Mouse (Mus musculus): ENCODE data around the gene Enah. TPM values are rescaled to one million over a fixed set of nuclear protein-coding genes. Genes with fewer than 3 reads are reported as not detected.

The Enah gene
- polyA plus RNA-seq, 1 experiment from 2014 or later: 7.6 TPM

DNA sequence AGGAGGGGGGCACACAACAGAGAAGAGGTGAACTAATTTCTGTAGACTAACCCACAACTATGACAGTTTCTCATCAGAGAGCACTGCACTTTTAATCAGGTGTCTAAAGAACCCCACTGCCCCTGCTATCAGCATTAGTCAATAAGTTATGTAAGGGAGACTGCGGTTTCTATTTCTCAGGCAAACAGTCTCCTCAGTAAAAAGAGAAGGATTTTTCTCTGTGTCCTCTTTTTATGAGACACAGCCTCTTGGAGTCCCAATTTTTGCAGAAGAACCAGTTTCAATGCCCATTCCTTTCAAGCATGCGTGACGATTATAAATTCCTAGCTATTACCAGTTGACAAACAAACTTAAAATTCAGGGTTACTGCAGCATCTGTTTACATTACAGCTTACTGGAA is 59.4 kb downstream of the Enah start:
- no peak overlapping the region for H3K27ac ChIP-seq (ENCODE audit: low read depth, low read length)
- H3K9ac ChIP-seq (ENCODE audit: low read depth, low read length): no peak overlapping the region
- no peaks in the 10 kb centered on the region for H3K27me3 ChIP-seq (replicated peaks; ENCODE audit: control insufficient read depth, insufficient read depth, low read length)
- no peaks in the 10 kb centered on the region for H3K9me3 ChIP-seq (ENCODE audit: control insufficient read depth, low read length)
- no peak overlapping the region for H3K4me2 ChIP-seq
- DNase-seq (ENCODE audit: low spot score): no peak
- no peak for ATAC-seq (replicated peaks; ENCODE audit: low FRiP score)
- H3K4me3 ChIP-seq (ENCODE audit: low read depth, low read length): no peak overlapping the region
- WGBS: 77% methylated on average over 3 of the region's 3 CpGs
- H3K36me3 ChIP-seq (ENCODE audit: control insufficient read depth, insufficient read depth, low read length): no peaks in the 10 kb centered on the region
- no peaks in the 10 kb centered on the region for H3K4me1 ChIP-seq (replicated peaks; ENCODE audit: control insufficient read depth, insufficient read depth, low read length)

- Histone ChIP-seq H3K27me3 (replicated peaks; ENCODE audit: control insufficient read depth, insufficient read depth, low read length) (no peaks in the 10 kb centered on the region), H3K9me3 (ENCODE audit: control insufficient read depth, low read length) (no peaks in the 10 kb centered on the region), H3K4me2 (no peak overlapping the region), H3K9ac (ENCODE audit: low read depth, low read length) (no peak overlapping the region), H3K27ac (ENCODE audit: low read depth, low read length) (no peak overlapping the region), H3K36me3 (ENCODE audit: control insufficient read depth, insufficient read depth, low read length) (no peaks in the 10 kb centered on the region), H3K4me3 (ENCODE audit: low read depth, low read length) (no peak overlapping the region), H3K4me1 (replicated peaks; ENCODE audit: control insufficient read depth, insufficient read depth, low read length) (no peaks in the 10 kb centered on the region)
- ATAC-seq (replicated peaks; ENCODE audit: low FRiP score) (no peak), DNase-seq (ENCODE audit: low spot score) (no peak)
- 70% methylated on average over 1 of the region's 1 CpGs for WGBS
Observed at GRCm38 (mm10) chr1:181958392-181958791, 61.4 kb downstream of the Enah start.

- WGBS: 85% methylated on average over 2 of the region's 2 CpGs
- H3K4me1 ChIP-seq (replicated peaks; ENCODE audit: control insufficient read depth, insufficient read depth, low read length): no peaks in the 10 kb centered on the region
- DNase-seq (ENCODE audit: low spot score): no peak
Observed at GRCm38 (mm10) chr1:181957736-181958135, 62.1 kb downstream of the Enah start.

DNA sequence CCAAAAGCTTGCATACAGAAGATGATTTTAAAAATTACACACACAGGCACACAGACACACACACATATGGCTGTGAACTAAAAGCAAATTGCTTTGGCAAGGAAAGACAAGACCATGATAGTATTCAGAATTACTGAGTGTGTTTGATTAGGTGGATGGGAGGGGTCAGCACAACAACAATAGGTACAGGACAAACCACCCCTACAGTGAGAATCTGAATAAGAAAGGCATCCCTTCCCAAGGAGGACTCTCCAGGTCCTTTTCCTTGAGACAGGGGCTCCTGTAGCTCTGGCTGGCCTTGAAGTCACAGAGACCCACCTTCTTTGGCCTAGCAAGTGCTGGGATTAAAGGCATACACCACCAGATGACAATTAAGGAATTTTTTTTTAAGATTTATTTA is 66.2 kb downstream of the Enah start:
- H3K4me2 ChIP-seq: no peak overlapping the region
- H3K9ac ChIP-seq (ENCODE audit: low read depth, low read length): no peak overlapping the region
- DNase-seq (ENCODE audit: low spot score) (no peak), ATAC-seq (replicated peaks; ENCODE audit: low FRiP score) (no peak)
- no peaks in the 10 kb centered on the region for H3K4me1 ChIP-seq (replicated peaks; ENCODE audit: control insufficient read depth, insufficient read depth, low read length)
- no peaks in the 10 kb centered on the region for H3K9me3 ChIP-seq (ENCODE audit: control insufficient read depth, low read length)
- no peak overlapping the region for H3K4me3 ChIP-seq (ENCODE audit: low read depth, low read length)
- H3K27ac ChIP-seq (ENCODE audit: low read depth, low read length): no peak overlapping the region
- no peaks in the 10 kb centered on the region for H3K27me3 ChIP-seq (replicated peaks; ENCODE audit: control insufficient read depth, insufficient read depth, low read length)
- H3K36me3 ChIP-seq (ENCODE audit: control insufficient read depth, insufficient read depth, low read length): no peaks in the 10 kb centered on the region; the same call in 1 of the 2 replicates

More at GRCm38 (mm10) chr1:181957736-181958135, 62.1 kb downstream of the Enah start:
- no peak overlapping the region for H3K27ac ChIP-seq (ENCODE audit: low read depth, low read length)
- H3K27me3 ChIP-seq (replicated peaks; ENCODE audit: control insufficient read depth, insufficient read depth, low read length): no peaks in the 10 kb centered on the region
- H3K36me3 ChIP-seq (ENCODE audit: control insufficient read depth, insufficient read depth, low read length): no peaks in the 10 kb centered on the region
- ATAC-seq (replicated peaks; ENCODE audit: low FRiP score): no peak
- H3K4me2 ChIP-seq: no peak overlapping the region
- no peak overlapping the region for H3K9ac ChIP-seq (ENCODE audit: low read depth, low read length)
- no peak overlapping the region for H3K4me3 ChIP-seq (ENCODE audit: low read depth, low read length)
- no peaks in the 10 kb centered on the region for H3K9me3 ChIP-seq (ENCODE audit: control insufficient read depth, low read length)

GRCm38 (mm10) chr1:181951266-181951665 is 68.5 kb downstream of the Enah start:
- ATAC-seq (replicated peaks; ENCODE audit: low FRiP score): no peak
- H3K4me3 ChIP-seq (ENCODE audit: low read depth, low read length): no peak overlapping the region
- 75% methylated on average over 5 of the region's 5 CpGs for WGBS
- no peak for DNase-seq (ENCODE audit: low spot score)
- H3K4me2 ChIP-seq: no peak overlapping the region
- H3K27me3 ChIP-seq (replicated peaks; ENCODE audit: control insufficient read depth, insufficient read depth, low read length): no peaks in the 10 kb centered on the region
- H3K36me3 ChIP-seq (ENCODE audit: control insufficient read depth, insufficient read depth, low read length): no peaks in the 10 kb centered on the region; the same call in 1 of the 2 replicates
- H3K4me1 ChIP-seq (replicated peaks; ENCODE audit: control insufficient read depth, insufficient read depth, low read length): no peaks in the 10 kb centered on the region
- H3K9me3 ChIP-seq (ENCODE audit: control insufficient read depth, low read length): no peaks in the 10 kb centered on the region
- H3K27ac ChIP-seq (ENCODE audit: low read depth, low read length): no peak overlapping the region
- H3K9ac ChIP-seq (ENCODE audit: low read depth, low read length): no peak overlapping the region

GRCm38 (mm10) chr1:181950721-181951120 is 69.1 kb downstream of the Enah start:
- 87% methylated on average over 9 of the region's 9 CpGs for WGBS
- Histone ChIP-seq H3K9ac (ENCODE audit: low read depth, low read length) (no peak overlapping the region), H3K27ac (ENCODE audit: low read depth, low read length) (no peak overlapping the region), H3K4me3 (ENCODE audit: low read depth, low read length) (no peak overlapping the region), H3K4me2 (no peak overlapping the region), H3K4me1 (replicated peaks; ENCODE audit: control insufficient read depth, insufficient read depth, low read length) (no peaks in the 10 kb centered on the region), H3K36me3 (ENCODE audit: control insufficient read depth, insufficient read depth, low read length) (no peaks in the 10 kb centered on the region; the same call in 1 of the 2 replicates), H3K9me3 (ENCODE audit: control insufficient read depth, low read length) (no peaks in the 10 kb centered on the region), H3K27me3 (replicated peaks; ENCODE audit: control insufficient read depth, insufficient read depth, low read length) (no peaks in the 10 kb centered on the region)
- DNase-seq (ENCODE audit: low spot score): no peak
- no peak for ATAC-seq (replicated peaks; ENCODE audit: low FRiP score)

- H3K36me3 ChIP-seq (ENCODE audit: control insufficient read depth, insufficient read depth, low read length): no peaks in the 10 kb centered on the region; the same call in 1 of the 2 replicates
- ATAC-seq (replicated peaks; ENCODE audit: low FRiP score): no peak
- no peak overlapping the region for H3K9ac ChIP-seq (ENCODE audit: low read depth, low read length)
- no peak for DNase-seq (ENCODE audit: low spot score)
- H3K9me3 ChIP-seq (ENCODE audit: control insufficient read depth, low read length): no peaks in the 10 kb centered on the region
- H3K4me3 ChIP-seq (ENCODE audit: low read depth, low read length): no peak overlapping the region
- H3K27me3 ChIP-seq (replicated peaks; ENCODE audit: control insufficient read depth, insufficient read depth, low read length): no peaks in the 10 kb centered on the region
- no peaks in the 10 kb centered on the region for H3K4me1 ChIP-seq (replicated peaks; ENCODE audit: control insufficient read depth, insufficient read depth, low read length)
- no peak overlapping the region for H3K4me2 ChIP-seq
- WGBS: 85% methylated on average over 3 of the region's 3 CpGs
- no peak overlapping the region for H3K27ac ChIP-seq (ENCODE audit: low read depth, low read length)
Observed at GRCm38 (mm10) chr1:181948191-181948590, 71.6 kb downstream of the Enah start.

GRCm38 (mm10) chr1:181937064-181937463 is 82.7 kb downstream of the Enah start:
- H3K9me3 ChIP-seq (ENCODE audit: control insufficient read depth, low read length): no peaks in the 10 kb centered on the region
- no peaks in the 10 kb centered on the region for H3K27me3 ChIP-seq (replicated peaks; ENCODE audit: control insufficient read depth, insufficient read depth, low read length)
- WGBS: 55% methylated on average over 2 of the region's 2 CpGs
- no peak overlapping the region for H3K4me2 ChIP-seq
- no peak overlapping the region for H3K27ac ChIP-seq (ENCODE audit: low read depth, low read length)
- no peaks in the 10 kb centered on the region for H3K36me3 ChIP-seq (ENCODE audit: control insufficient read depth, insufficient read depth, low read length)
- H3K4me3 ChIP-seq (ENCODE audit: low read depth, low read length): no peak overlapping the region
- no peak for DNase-seq (ENCODE audit: low spot score)
- ATAC-seq (replicated peaks; ENCODE audit: low FRiP score): no peak
- H3K4me1 ChIP-seq (replicated peaks; ENCODE audit: control insufficient read depth, insufficient read depth, low read length): no peaks in the 10 kb centered on the region
- no peak overlapping the region for H3K9ac ChIP-seq (ENCODE audit: low read depth, low read length)

DNA sequence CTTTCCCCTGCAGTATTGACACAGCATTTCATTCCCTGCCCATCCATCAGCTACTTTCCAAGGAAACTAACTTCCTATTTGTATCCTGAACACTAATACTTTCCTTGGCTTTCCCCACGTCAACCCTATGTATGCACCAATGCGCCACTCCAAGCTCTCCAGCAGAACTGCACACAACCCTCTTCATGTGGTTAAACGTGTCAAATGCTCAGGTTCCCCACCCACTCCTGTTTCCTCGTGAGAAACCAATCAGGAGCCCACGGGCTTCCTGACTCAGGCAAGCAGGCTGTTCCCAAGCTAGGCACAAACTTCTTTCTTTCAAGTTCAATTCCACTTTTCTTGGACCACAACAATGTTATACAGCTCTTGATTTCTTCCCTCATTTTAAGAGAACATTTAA is 91.4 kb downstream of the Enah start:
- Histone ChIP-seq H3K27me3 (replicated peaks; ENCODE audit: control insufficient read depth, insufficient read depth, low read length) (no peaks in the 10 kb centered on the region), H3K9me3 (ENCODE audit: control insufficient read depth, low read length) (no peaks in the 10 kb centered on the region), H3K9ac (ENCODE audit: low read depth, low read length) (no peak overlapping the region), H3K27ac (ENCODE audit: low read depth, low read length) (no peak overlapping the region), H3K4me1 (replicated peaks; ENCODE audit: control insufficient read depth, insufficient read depth, low read length) (no peaks in the 10 kb centered on the region), H3K4me3 (ENCODE audit: low read depth, low read length) (no peak overlapping the region), H3K4me2 (no peak overlapping the region), H3K36me3 (ENCODE audit: control insufficient read depth, insufficient read depth, low read length) (no peaks in the 10 kb centered on the region)
- ATAC-seq (replicated peaks; ENCODE audit: low FRiP score) (no peak), DNase-seq (ENCODE audit: low spot score) (no peak)
- WGBS: 49% methylated on average over 5 of the region's 5 CpGs
